Mouse (Mus musculus): Measurements from ENCODE around the gene Emcn. TPM values are rescaled to one million over a fixed set of nuclear protein-coding genes. Genes with fewer than 3 reads are reported as not detected.

Gene Emcn
- polyA plus RNA-seq, 1 experiment from 2014 or later = 8.9 TPM

DNA sequence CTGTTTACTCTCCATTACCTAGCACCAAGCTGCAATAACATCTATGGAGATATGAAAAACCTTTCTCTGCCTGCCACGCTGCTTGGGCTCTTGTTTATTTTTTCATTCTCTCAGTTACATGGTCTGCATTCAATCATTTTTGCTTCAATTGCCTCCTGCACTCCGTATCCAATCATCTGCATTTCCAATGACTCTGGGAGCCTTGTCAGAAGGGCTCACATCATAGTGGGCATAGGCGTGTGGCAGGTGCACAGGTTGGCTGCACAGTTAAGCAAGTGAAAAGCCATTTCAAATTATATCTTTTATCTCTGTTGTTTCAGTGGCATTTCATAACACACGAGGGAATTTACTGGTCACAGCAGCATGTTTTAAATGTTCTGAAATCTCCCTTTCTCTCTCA is 125.1 kb downstream of the Emcn start:
- Histone ChIP-seq H3K9me3 (replicated peaks; ENCODE audit: control insufficient read depth, low read length, poor library complexity, severe bottlenecking) (no peaks in the 10 kb centered on the region), H3K4me1 (ENCODE audit: control insufficient read depth, insufficient read depth, low read length) (no peaks in the 10 kb centered on the region), H3K9ac (ENCODE audit: low read depth, low read length) (no peak overlapping the region), H3K4me3 (ENCODE audit: low read depth, low read length) (no peak overlapping the region), H3K36me3 (ENCODE audit: control insufficient read depth, insufficient read depth, low read length) (no peaks in the 10 kb centered on the region), H3K4me2 (ENCODE audit: low read length) (no peak overlapping the region), H3K27ac (ENCODE audit: low read length) (no peak overlapping the region), H3K27me3 (ENCODE audit: control insufficient read depth, insufficient read depth, low read depth, low read length) (no peaks in the 10 kb centered on the region)
- 52% methylated on average over 4 of the region's 4 CpGs for WGBS
- ATAC-seq = no peak

DNA sequence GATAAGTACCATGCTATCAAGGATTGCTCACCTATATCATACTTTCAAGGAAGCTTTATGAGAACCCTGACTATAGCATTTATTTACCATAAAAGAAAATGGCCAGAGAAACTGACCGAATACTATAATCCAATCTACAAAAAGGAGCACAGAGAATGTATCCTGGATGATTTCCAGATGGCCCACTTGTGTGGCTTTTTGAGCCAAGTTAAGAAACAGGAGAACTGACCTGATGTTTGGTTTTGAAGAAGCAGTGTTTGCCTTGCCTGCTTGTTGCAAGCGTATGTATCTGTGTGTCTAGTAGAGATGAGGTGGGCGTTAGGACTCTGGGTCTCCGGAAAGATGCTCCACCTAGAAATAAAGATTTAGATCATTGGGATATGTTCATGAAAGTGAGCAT is 125.9 kb downstream of the Emcn start:
- 98% methylated on average over 4 of the region's 4 CpGs for WGBS
- no peak for ATAC-seq
- H3K27ac ChIP-seq (ENCODE audit: low read length) = no peak overlapping the region

GRCm38 (mm10) chr3:137467386-137467785 is 126.5 kb downstream of the Emcn start:
- H3K9ac ChIP-seq (ENCODE audit: low read depth, low read length) = no peak overlapping the region
- no peaks in the 10 kb centered on the region for H3K36me3 ChIP-seq (ENCODE audit: control insufficient read depth, insufficient read depth, low read length)
- H3K9me3 ChIP-seq (replicated peaks; ENCODE audit: control insufficient read depth, low read length, poor library complexity, severe bottlenecking) = no peaks in the 10 kb centered on the region
- no peak overlapping the region for H3K27ac ChIP-seq (ENCODE audit: low read length)
- H3K4me2 ChIP-seq (ENCODE audit: low read length) = no peak overlapping the region
- WGBS = 89% methylated on average over 1 of the region's 1 CpGs
- H3K27me3 ChIP-seq (ENCODE audit: control insufficient read depth, insufficient read depth, low read depth, low read length) = no peaks in the 10 kb centered on the region
- no peak overlapping the region for H3K4me3 ChIP-seq (ENCODE audit: low read depth, low read length)
- no peak for ATAC-seq
- H3K4me1 ChIP-seq (ENCODE audit: control insufficient read depth, insufficient read depth, low read length) = no peaks in the 10 kb centered on the region

More for the DNA sequence above, 125.9 kb downstream of the Emcn start:
- no peak overlapping the region for H3K4me3 ChIP-seq (ENCODE audit: low read depth, low read length)
- no peak overlapping the region for H3K4me2 ChIP-seq (ENCODE audit: low read length)
- H3K36me3 ChIP-seq (ENCODE audit: control insufficient read depth, insufficient read depth, low read length) = no peaks in the 10 kb centered on the region
- H3K9ac ChIP-seq (ENCODE audit: low read depth, low read length) = no peak overlapping the region
- no peaks in the 10 kb centered on the region for H3K27me3 ChIP-seq (ENCODE audit: control insufficient read depth, insufficient read depth, low read depth, low read length)
- H3K9me3 ChIP-seq (replicated peaks; ENCODE audit: control insufficient read depth, low read length, poor library complexity, severe bottlenecking) = no peaks in the 10 kb centered on the region
- H3K4me1 ChIP-seq (ENCODE audit: control insufficient read depth, insufficient read depth, low read length) = no peaks in the 10 kb centered on the region

GRCm38 (mm10) chr3:137472145-137472544 is 131.3 kb downstream of the Emcn start:
- Histone ChIP-seq H3K36me3 (ENCODE audit: control insufficient read depth, insufficient read depth, low read length) (no peaks in the 10 kb centered on the region), H3K27ac (ENCODE audit: low read length) (no peak overlapping the region), H3K4me3 (ENCODE audit: low read depth, low read length) (no peak overlapping the region), H3K4me1 (ENCODE audit: control insufficient read depth, insufficient read depth, low read length) (no peaks in the 10 kb centered on the region), H3K4me2 (ENCODE audit: low read length) (no peak overlapping the region), H3K9ac (ENCODE audit: low read depth, low read length) (no peak overlapping the region), H3K27me3 (ENCODE audit: control insufficient read depth, insufficient read depth, low read depth, low read length) (no peaks in the 10 kb centered on the region), H3K9me3 (replicated peaks; ENCODE audit: control insufficient read depth, low read length, poor library complexity, severe bottlenecking) (no peaks in the 10 kb centered on the region)
- WGBS = 48% methylated on average over 1 of the region's 1 CpGs
- no peak for ATAC-seq

DNA sequence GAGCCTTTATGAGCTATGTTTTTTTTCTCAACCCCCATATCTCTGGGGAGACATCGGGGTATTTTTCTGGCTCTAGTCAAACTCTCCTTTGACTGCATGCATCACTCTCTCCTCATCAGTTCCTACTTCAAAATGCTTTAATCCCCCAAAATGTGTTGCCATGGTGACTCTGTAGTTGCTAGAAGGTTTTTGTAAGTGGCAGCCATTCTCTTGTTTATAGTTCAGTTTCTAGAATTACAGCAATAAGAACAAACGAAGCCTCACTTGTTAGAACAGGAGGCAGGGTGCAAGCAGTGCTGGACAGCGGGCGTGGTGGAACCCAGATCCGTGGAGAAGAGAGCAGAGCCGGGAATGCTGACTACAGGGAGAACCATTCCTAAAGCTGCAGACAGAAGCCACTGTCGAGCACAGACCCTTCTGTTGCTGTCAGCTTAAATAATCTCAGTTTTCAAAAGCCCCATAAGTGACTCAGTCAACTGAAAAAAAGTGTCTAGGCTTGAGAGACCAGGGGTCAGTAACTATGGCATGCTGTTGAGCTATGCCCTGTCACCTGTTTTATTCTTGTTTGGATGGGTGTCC is 139.0 kb downstream of the Emcn start:
- Histone ChIP-seq H3K36me3 (ENCODE audit: control insufficient read depth, insufficient read depth, low read length) (no peaks in the 10 kb centered on the region), H3K4me1 (ENCODE audit: control insufficient read depth, insufficient read depth, low read length) (peaks cover 6% of the 10 kb centered on the region; the same call in 1 of the 2 replicates), H3K27ac (ENCODE audit: low read length) (no peak overlapping the region), H3K9ac (ENCODE audit: low read depth, low read length) (no peak overlapping the region), H3K4me3 (ENCODE audit: low read depth, low read length) (no peak overlapping the region), H3K4me2 (ENCODE audit: low read length) (no peak overlapping the region), H3K27me3 (ENCODE audit: control insufficient read depth, insufficient read depth, low read depth, low read length) (no peaks in the 10 kb centered on the region), H3K9me3 (replicated peaks; ENCODE audit: control insufficient read depth, low read length, poor library complexity, severe bottlenecking) (peaks cover 2% of the 10 kb centered on the region; the same call in 1 of the 2 replicates)
- ATAC-seq = no peak
- WGBS = 34% methylated on average over 7 of the region's 7 CpGs

- Histone ChIP-seq H3K4me3 (ENCODE audit: low read depth, low read length) (no peak overlapping the region), H3K27ac (ENCODE audit: low read length) (no peak overlapping the region), H3K27me3 (ENCODE audit: control insufficient read depth, insufficient read depth, low read depth, low read length) (no peaks in the 10 kb centered on the region), H3K4me2 (ENCODE audit: low read length) (no peak overlapping the region), H3K9ac (ENCODE audit: low read depth, low read length) (no peak overlapping the region), H3K9me3 (replicated peaks; ENCODE audit: control insufficient read depth, low read length, poor library complexity, severe bottlenecking) (peaks cover 2% of the 10 kb centered on the region; the same call in 1 of the 2 replicates), H3K36me3 (ENCODE audit: control insufficient read depth, insufficient read depth, low read length) (no peaks in the 10 kb centered on the region), H3K4me1 (ENCODE audit: control insufficient read depth, insufficient read depth, low read length) (peaks cover 6% of the 10 kb centered on the region; the same call in 1 of the 2 replicates)
- ATAC-seq = no peak
These were observed 140.3 kb downstream of the Emcn start for GRCm38 (mm10) chr3:137481157-137481556.

All from midbrain, embryonic 16.5 days (tissue).